Mouse (Mus musculus) liver, embryonic 15.5 days (tissue): Measurements from ENCODE around the gene Mark1. TPM values are rescaled to one million over a fixed set of nuclear protein-coding genes. Genes with fewer than 3 reads are reported as not detected.

ENCODE experiments used
- ATAC-seq: fragments of 200-750 bp; cut with Nextera tagmentation; 2 replicates; pipeline ENCODE4 v1.8.0; 2017; ENCODE audit warnings: moderate number of reproducible peaks, mild to moderate bottlenecking, moderate library complexity; ENCODE audit not compliant: insufficient read depth
- H3K27ac ChIP-seq: fragments of 300-500 bp; sonication (generic); replicated peaks from 2 replicates; pipeline ENCODE4 v1.5.1; 2015; ENCODE audit warnings: mild to moderate bottlenecking, inconsistent platforms
- H3K27me3 ChIP-seq: fragments of 300-500 bp; sonication (generic); 2 replicates; pipeline ENCODE4 v1.6.1; 2015; ENCODE audit warnings: mild to moderate bottlenecking, inconsistent platforms
- H3K36me3 ChIP-seq: fragments of 300-500 bp; sonication (generic); replicated peaks from 2 replicates; pipeline ENCODE4 v1.6.1; 2015; ENCODE audit warnings: moderate library complexity, mild to moderate bottlenecking, inconsistent platforms
- H3K4me1 ChIP-seq: fragments of 300-500 bp; sonication (generic); replicated peaks from 2 replicates; pipeline ENCODE4 v1.6.1; 2015; ENCODE audit warnings: inconsistent platforms
- H3K4me2 ChIP-seq: fragments of 300-500 bp; sonication (generic); 2 replicates; pipeline ENCODE4 v1.6.1; 2015; ENCODE audit warnings: moderate library complexity, mild to moderate bottlenecking, inconsistent platforms
- H3K4me3 ChIP-seq: fragments of 300-500 bp; sonication (generic); replicated peaks from 2 replicates; pipeline ENCODE4 v1.5.1; 2015; ENCODE audit warnings: mild to moderate bottlenecking, inconsistent platforms
- H3K9ac ChIP-seq: fragments of 300-500 bp; sonication (generic); 2 replicates; pipeline ENCODE4 v1.6.1; 2015; ENCODE audit warnings: moderate library complexity, mild to moderate bottlenecking, inconsistent platforms
- H3K9me3 ChIP-seq: fragments of 300-500 bp; sonication (generic); replicated peaks from 2 replicates; pipeline ENCODE4 v1.6.1; 2016; ENCODE audit warnings: inconsistent platforms
- WGBS: fragments of 180-500 bp; shearing (Covaris S2); methylation state at CpG from one replicate; pipeline ENCODE4 v1.1.7; 2015; ENCODE audit warnings: mixed read lengths; ENCODE audit not compliant: insufficient replicate concordance; 5-methylcytosine and 5-hydroxymethylcytosine counted together
- polyA plus RNA-seq: library from polyadenylated mRNA; unstranded; fragments of >200 nt; fragmentation: Nextera tagmentation; extraction: Ambion mirVana; gene quantifications from 2 replicates; pipeline ENCODE4 v1.2.1, GENCODE M21; 2015

Gene Mark1
- polyA plus RNA-seq, 1 experiment from 2014 or later: 0.16 TPM

DNA sequence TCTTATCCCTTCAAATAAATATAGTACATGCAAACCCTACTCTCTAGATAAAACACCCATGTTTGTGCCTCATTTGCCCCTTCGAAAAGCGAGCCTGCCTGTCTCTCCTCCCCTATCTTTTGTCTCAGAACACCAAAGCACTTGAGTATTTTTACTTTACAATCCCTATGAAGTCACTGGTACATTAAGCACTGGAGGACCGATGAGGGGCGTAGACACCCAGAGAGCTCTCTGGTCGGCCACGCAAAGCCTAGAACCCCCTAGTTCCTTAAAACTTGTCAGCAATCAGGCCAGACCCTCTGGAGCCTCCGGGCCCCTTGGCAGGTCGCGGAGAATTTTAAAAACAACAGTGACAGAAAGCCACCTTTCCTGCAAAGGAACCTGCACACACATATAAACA lies 1.2 kb downstream of the Mark1 start:
- no peak overlapping the region for H3K9ac ChIP-seq
- no peaks in the 10 kb centered on the region for H3K36me3 ChIP-seq
- no peak overlapping the region for H3K4me3 ChIP-seq
- 57% methylated on average over 9 of the region's 9 CpGs for WGBS
- no peaks in the 10 kb centered on the region; the same call in 1 of the 2 replicates for H3K4me1 ChIP-seq
- no peak for ATAC-seq
- no peak overlapping the region for H3K27ac ChIP-seq
- peaks cover 66% of the 10 kb centered on the region for H3K27me3 ChIP-seq
- no peaks in the 10 kb centered on the region for H3K9me3 ChIP-seq
- H3K4me2 ChIP-seq: no peak overlapping the region

DNA sequence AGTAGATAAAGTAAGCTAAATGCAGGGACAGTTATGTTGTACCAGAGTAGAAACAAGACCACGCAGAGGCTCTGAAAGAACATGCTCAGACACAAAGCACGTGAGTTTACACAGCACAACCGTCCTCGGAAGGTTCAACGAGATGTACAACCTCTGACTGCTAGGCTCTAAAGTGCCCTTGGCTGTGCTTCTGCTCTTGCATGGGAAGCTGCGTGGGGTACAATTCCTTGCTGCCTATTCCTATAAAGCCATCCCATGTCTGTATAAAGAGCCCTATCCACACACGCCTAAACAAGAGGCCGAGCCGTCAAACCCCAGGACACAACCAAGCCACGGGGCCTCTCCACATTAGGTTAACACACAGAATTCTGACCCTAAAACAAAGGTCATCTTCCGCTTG lies 1.9 kb downstream of the Mark1 start:
- H3K27ac ChIP-seq: no peak overlapping the region
- ATAC-seq: no peak
- no peak overlapping the region for H3K9ac ChIP-seq
- H3K4me3 ChIP-seq: no peak overlapping the region
- H3K9me3 ChIP-seq: no peaks in the 10 kb centered on the region
- H3K36me3 ChIP-seq: no peaks in the 10 kb centered on the region
- peaks cover 61% of the 10 kb centered on the region for H3K27me3 ChIP-seq
- WGBS: 68% methylated on average over 11 of the region's 11 CpGs
- no peaks in the 10 kb centered on the region; the same call in 1 of the 2 replicates for H3K4me1 ChIP-seq
- H3K4me2 ChIP-seq: no peak overlapping the region

DNA sequence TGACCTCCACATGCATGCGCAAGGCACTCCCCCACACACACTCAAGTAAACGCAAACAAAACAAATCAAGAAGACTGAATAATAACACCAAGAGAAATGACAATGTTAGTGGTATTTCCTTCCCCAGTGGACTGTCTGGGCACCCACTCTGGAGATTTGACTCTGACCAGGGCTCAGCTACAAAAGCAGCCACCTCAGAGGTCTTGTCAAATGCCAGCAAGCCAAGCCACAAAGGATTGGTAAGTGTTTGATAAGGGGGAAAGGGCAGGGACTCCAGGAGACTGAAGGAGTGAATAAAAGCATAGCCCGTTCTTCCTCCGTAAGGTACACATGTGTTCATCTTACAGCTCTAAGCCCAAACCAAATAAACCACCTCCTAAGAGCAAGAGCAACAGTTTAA lies 4.0 kb downstream of the Mark1 start:
- WGBS: 41% methylated on average over 4 of the region's 4 CpGs
- Histone ChIP-seq H3K36me3 (no peaks in the 10 kb centered on the region), H3K4me3 (no peak overlapping the region), H3K4me2 (no peak overlapping the region), H3K4me1 (no peaks in the 10 kb centered on the region; the same call in 1 of the 2 replicates), H3K27me3 (peaks cover 40% of the 10 kb centered on the region), H3K9ac (no peak overlapping the region), H3K9me3 (no peaks in the 10 kb centered on the region), H3K27ac (no peak overlapping the region)
- no peak for ATAC-seq

GRCm38 (mm10) chr1:184991191-184991590 lies 8.2 kb downstream of the Mark1 start:
- no peaks in the 10 kb centered on the region for H3K36me3 ChIP-seq
- no peaks in the 10 kb centered on the region for H3K4me1 ChIP-seq
- no peak for ATAC-seq
- H3K27ac ChIP-seq: no peak overlapping the region
- no peak overlapping the region for H3K4me2 ChIP-seq
- H3K27me3 ChIP-seq: peaks cover 5% of the 10 kb centered on the region; the same call in 1 of the 2 replicates
- 72% methylated on average over 10 of the region's 10 CpGs for WGBS
- no peak overlapping the region for H3K9ac ChIP-seq
- H3K4me3 ChIP-seq: no peak overlapping the region
- no peaks in the 10 kb centered on the region for H3K9me3 ChIP-seq

DNA sequence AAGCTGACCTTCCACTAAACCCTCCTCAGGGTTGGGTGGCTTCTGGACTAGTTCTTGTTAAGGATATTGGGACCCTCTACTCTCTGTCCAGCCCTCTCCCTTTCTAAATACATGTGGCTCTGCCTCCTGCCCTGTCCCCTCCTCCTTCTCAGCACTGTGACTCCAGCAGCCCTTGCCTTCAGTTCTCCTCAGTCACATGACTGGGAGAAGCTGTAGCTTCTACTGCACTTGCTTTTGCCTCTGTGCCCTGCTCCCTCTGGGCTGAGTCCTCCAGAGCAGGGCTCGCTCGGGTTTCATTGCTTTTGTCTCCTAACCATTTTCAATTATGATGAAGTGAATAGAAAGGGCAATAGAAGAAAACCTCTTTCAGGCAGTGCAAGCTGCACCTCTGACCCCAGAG lies 12.6 kb downstream of the Mark1 start:
- no peaks in the 10 kb centered on the region for H3K9me3 ChIP-seq
- H3K4me3 ChIP-seq: no peak overlapping the region
- H3K9ac ChIP-seq: no peak overlapping the region
- no peaks in the 10 kb centered on the region for H3K36me3 ChIP-seq
- H3K27ac ChIP-seq: no peak overlapping the region
- no peak overlapping the region for H3K4me2 ChIP-seq
- ATAC-seq: no peak
- H3K27me3 ChIP-seq: no peaks in the 10 kb centered on the region; the same call in 1 of the 2 replicates
- H3K4me1 ChIP-seq: no peaks in the 10 kb centered on the region
- 56% methylated on average over 2 of the region's 2 CpGs for WGBS

- no peak for ATAC-seq
- WGBS: 59% methylated on average over 2 of the region's 2 CpGs
- Histone ChIP-seq H3K9me3 (no peaks in the 10 kb centered on the region), H3K4me1 (no peaks in the 10 kb centered on the region), H3K27ac (no peak overlapping the region), H3K27me3 (no peaks in the 10 kb centered on the region; the same call in 1 of the 2 replicates), H3K4me2 (no peak overlapping the region), H3K36me3 (no peaks in the 10 kb centered on the region), H3K4me3 (no peak overlapping the region), H3K9ac (no peak overlapping the region)
Observed at GRCm38 (mm10) chr1:184984723-184985122, 14.6 kb downstream of the Mark1 start.

DNA sequence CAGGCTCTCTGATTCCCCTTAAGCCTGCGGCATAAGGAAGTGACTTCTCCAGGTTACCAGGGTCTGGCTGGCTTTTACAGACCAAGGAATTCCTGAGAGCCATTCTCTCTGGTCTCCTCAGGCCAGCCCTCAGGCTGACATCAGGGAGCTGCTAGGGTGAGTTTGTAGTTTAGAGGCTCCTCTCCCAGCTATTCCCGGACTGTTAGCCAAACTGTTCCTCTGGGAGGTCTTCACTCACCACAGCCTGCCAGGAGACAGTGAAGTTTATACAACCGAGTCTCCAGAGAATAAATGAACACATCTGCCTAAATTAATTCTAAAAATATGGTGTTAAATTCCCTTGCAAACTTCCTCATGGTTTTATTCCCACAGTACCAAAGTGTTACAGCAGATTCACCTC lies 15.6 kb downstream of the Mark1 start:
- H3K9ac ChIP-seq: no peak overlapping the region
- no peaks in the 10 kb centered on the region for H3K4me1 ChIP-seq
- no peaks in the 10 kb centered on the region for H3K36me3 ChIP-seq
- no peak overlapping the region for H3K27ac ChIP-seq
- H3K27me3 ChIP-seq: no peaks in the 10 kb centered on the region; the same call in 1 of the 2 replicates
- H3K9me3 ChIP-seq: no peaks in the 10 kb centered on the region
- 37% methylated on average over 3 of the region's 3 CpGs for WGBS
- no peak for ATAC-seq
- H3K4me3 ChIP-seq: no peak overlapping the region
- no peak overlapping the region for H3K4me2 ChIP-seq

DNA sequence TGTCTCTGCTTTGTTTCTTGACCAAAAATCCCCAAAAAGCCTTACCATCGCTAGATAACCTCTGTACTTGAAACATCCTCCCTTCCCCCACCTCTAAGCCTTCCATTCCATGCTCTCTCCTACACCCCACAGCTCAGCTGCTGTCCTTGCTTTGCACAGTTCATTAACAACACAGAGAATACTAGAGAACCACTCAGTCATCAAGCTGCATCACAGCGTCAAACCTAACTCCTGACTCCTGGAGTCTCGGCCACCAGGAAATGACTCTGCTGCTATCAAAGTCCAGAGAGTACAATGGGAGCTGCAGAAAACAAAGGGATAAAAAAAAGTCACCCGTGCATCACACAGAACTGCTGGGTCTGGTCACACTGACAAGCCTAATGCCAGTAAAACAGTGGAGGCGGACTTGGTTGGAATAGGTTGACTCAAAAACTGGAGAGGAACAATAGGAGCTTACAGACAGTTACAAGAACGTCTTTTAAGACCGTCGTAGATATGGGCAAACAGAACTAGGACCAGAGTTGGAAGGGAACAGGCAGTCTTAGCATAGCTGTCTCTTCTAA lies 27.1 kb downstream of the Mark1 start:
- H3K9ac ChIP-seq: no peak overlapping the region
- H3K27me3 ChIP-seq: no peaks in the 10 kb centered on the region
- no peaks in the 10 kb centered on the region for H3K4me1 ChIP-seq
- H3K27ac ChIP-seq: no peak overlapping the region
- 34% methylated on average over 8 of the region's 8 CpGs for WGBS
- no peak overlapping the region for H3K4me2 ChIP-seq
- ATAC-seq: no peak
- no peaks in the 10 kb centered on the region for H3K36me3 ChIP-seq
- H3K9me3 ChIP-seq: no peaks in the 10 kb centered on the region
- no peak overlapping the region for H3K4me3 ChIP-seq

DNA sequence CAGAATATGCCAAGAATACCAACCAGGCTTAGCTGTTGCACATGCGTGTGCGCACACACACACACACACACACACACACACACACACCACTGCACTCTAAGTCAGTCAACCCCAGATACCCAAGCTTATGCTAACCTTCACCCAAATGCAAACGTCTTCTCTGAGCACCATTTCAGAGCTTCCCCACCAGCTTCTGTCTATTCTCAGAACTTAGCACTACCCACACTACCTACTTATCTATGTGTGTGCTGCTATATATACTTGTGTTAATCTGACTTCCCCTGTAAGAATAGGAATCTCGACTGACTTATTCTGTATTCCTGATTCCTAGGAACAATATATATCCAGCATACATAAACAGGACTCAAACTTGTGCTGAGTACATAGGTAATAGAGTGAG lies 30.0 kb downstream of the Mark1 start:
- 58% methylated on average over 4 of the region's 4 CpGs for WGBS
- H3K27ac ChIP-seq: no peak overlapping the region
- no peak for ATAC-seq

DNA sequence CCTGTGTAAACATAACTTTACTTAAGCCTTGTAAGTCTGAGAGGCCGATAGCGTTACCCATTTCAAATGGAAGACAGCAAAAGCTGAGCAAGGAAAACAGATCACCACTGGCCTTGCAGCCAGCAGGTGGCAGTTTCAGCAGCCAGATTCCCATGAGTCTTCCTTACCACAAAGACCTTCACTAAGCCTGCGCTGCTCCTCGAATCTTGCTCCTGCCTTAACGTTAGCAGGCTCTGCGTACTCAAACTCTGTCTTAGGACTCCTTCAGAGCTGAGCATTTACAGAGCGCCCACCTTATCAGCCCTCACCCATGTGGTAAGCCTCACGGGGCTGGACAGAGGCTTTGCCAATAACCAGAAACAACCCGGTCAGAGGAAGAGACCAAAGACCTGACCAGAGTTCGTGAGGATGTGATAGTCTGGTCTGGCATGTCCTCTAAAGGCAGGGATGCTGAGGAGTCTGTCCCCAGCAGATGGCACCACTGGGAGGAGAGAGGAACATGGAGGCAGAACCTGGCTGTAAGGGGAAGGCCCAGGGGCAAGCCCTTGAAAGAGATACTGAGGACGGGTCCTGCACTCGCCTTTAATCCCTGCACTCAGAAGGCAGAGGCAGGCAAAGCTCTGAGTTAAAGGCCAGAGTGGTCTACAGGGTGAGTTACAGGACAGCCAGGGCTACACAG lies 33.5 kb downstream of the Mark1 start:
- no peak overlapping the region for H3K9ac ChIP-seq
- no peak for ATAC-seq
- 0 out of 2 replicates have a peak, but pooled peaks cover 7% of the 10 kb centered on the region for H3K4me1 ChIP-seq

More for the DNA sequence above, 30.0 kb downstream of the Mark1 start:
- Histone ChIP-seq H3K27me3 (no peaks in the 10 kb centered on the region), H3K4me1 (no peaks in the 10 kb centered on the region), H3K4me2 (no peak overlapping the region), H3K9ac (no peak overlapping the region), H3K36me3 (no peaks in the 10 kb centered on the region), H3K9me3 (no peaks in the 10 kb centered on the region), H3K4me3 (no peak overlapping the region)

GRCm38 (mm10) chr1:184963121-184963693 lies 36.2 kb downstream of the Mark1 start:
- H3K4me2 ChIP-seq: no peak overlapping the region

More for the DNA sequence above, 33.5 kb downstream of the Mark1 start:
- no peak overlapping the region for H3K4me2 ChIP-seq
- no peaks in the 10 kb centered on the region for H3K36me3 ChIP-seq
- no peaks in the 10 kb centered on the region for H3K27me3 ChIP-seq
- 41% methylated on average over 12 of the region's 12 CpGs for WGBS
- H3K4me3 ChIP-seq: no peak overlapping the region
- no peaks in the 10 kb centered on the region for H3K9me3 ChIP-seq
- no peak overlapping the region for H3K27ac ChIP-seq

More at GRCm38 (mm10) chr1:184963121-184963693, 36.2 kb downstream of the Mark1 start:
- 21% methylated on average over 12 of the region's 12 CpGs for WGBS
- Histone ChIP-seq H3K27me3 (no peaks in the 10 kb centered on the region), H3K27ac (no peak overlapping the region), H3K9ac (no peak overlapping the region), H3K36me3 (no peaks in the 10 kb centered on the region), H3K4me1 (0 out of 2 replicates have a peak, but pooled peaks cover 7% of the 10 kb centered on the region), H3K9me3 (no peaks in the 10 kb centered on the region), H3K4me3 (no peak overlapping the region)
- peak; percentile 56; the same call in 1 of the 2 replicates for ATAC-seq
